Comparison of ENCODE assay signal across 8 mouse cellular contexts in genomic region chr11:100983125-100983777, GRCm38 (mm10). TPM values are rescaled to one million over a fixed set of nuclear protein-coding genes. Genes with fewer than 3 reads are reported as not detected.
DNase-seq lines count a peak whose midpoint lies in the region; ATAC-seq lines count a peak whose summit lies in the region.

No protein-coding gene starts in this region.

- peaks cover 26% of the 10 kb centered on the region for H3K27me3 ChIP-seq in hindbrain, embryonic 13.5 days

- H3K4me2 ChIP-seq in hindbrain, embryonic 13.5 days: peak overlapping the region; percentile 57

- H3K4me1 ChIP-seq in hindbrain, embryonic 13.5 days (replicated peaks): peaks cover 7% of the 10 kb centered on the region

- ATAC-seq in frontal cortex, adult (ENCODE audit: low TSS enrichment): peak; percentile 69; the same call in 1 of the 2 replicates
- peak; percentile 52; the same call in 1 of the 2 replicates for ATAC-seq in hindbrain, embryonic 13.5 days (ENCODE audit: low FRiP score)

- H3K4me3 ChIP-seq in hindbrain, embryonic 13.5 days: peak overlapping the region; percentile 33

- no peaks in the 10 kb centered on the region for H3K36me3 ChIP-seq in hindbrain, embryonic 13.5 days

- WGBS in hindbrain, embryonic 13.5 days: 5% methylated on average over 20 of the region's 20 CpGs

- peak overlapping the region; percentile 55 for H3K9ac ChIP-seq in hindbrain, embryonic 13.5 days

- H3K9me3 ChIP-seq in hindbrain, embryonic 13.5 days: no peaks in the 10 kb centered on the region

- DNase-seq in MEL-GATA-1-ER (ENCODE audit: extremely low read depth, low read depth): peak; percentile 51
- DNase-seq in cerebellum, adult 8-10 months: peak; percentile 80
- DNase-seq in layer of hippocampus, postnatal 14 days (ENCODE audit: low spot score in 2 of 2): peak; percentile 68 to 79
- DNase-seq in lung, postnatal 4 days: peak; percentile 74 to 88
- DNase-seq in retina, postnatal 1 day: peak; percentile 89
- DNase-seq in urinary bladder, postnatal 10 days (ENCODE audit: low spot score): peak; percentile 50

- no peak overlapping the region for H3K27ac ChIP-seq in hindbrain, embryonic 13.5 days

RNA-seq across cellular contexts. Expression of gene Cavin1, which starts 12.6 kb away (rescaled TPM):
- polyA plus RNA-seq in hindbrain, embryonic 13.5 days (2015; fragmentation: Nextera tagmentation; extraction: Ambion mirVana): 42.0 and 43.9 TPM in 2 replicates
- total RNA-seq in layer of hippocampus, postnatal 14 days (2021): 10 to 100 TPM; 16.3 to 21.5 TPM

RNA-seq across cellular contexts. Expression of gene Atp6v0a1, which starts 26.0 kb away (rescaled TPM):
- polyA plus RNA-seq in hindbrain, embryonic 13.5 days (2015; fragmentation: Nextera tagmentation; extraction: Ambion mirVana): 108 and 110 TPM in 2 replicates
- 100 to 1,000 TPM; 451 to 457 TPM for total RNA-seq in layer of hippocampus, postnatal 14 days (2021)

RNA-seq across cellular contexts. Expression of gene Stat3, which starts 43.9 kb away (rescaled TPM):
- 51.5 and 53.3 TPM in 2 replicates for polyA plus RNA-seq in hindbrain, embryonic 13.5 days (2015; fragmentation: Nextera tagmentation; extraction: Ambion mirVana)
- 10 to 100 TPM; 34.9 to 36.4 TPM for total RNA-seq in layer of hippocampus, postnatal 14 days (2021)
